12 mouse cellular contexts compared by ENCODE assay signal in the genomic region with DNA sequence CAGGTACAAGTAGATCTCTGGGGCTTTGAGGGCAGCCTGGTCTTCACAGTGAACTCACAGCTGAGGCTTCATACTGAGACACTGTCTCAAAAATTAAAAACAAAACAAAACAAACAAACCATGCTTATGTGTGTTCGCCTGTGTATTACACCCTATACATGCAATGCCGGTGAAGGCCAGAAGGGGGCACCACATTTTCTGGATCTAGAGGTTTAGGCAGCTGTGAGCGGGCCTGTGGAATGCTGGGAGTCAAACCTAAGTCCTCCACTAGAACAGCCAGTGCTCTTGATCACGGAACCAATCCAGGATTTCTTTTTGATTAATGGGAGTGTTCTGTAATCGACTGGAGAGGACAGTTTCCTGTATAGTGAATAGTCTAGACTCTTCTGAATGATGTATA. TPM values are rescaled to one million over a fixed set of nuclear protein-coding genes. Genes with fewer than 3 reads are reported as not detected.
DNase-seq lines count a peak whose midpoint lies in the region; ATAC-seq and TF ChIP-seq lines count a peak whose summit lies in the region.
"Had no signal": no experiment of that assay in that cellular context is flagged by ENCODE, and none has a peak within 500 bp of the region (broad histone marks: within the 10 kb centered on the region; RNA-seq: fewer than 3 reads in every experiment).

No protein-coding gene starts in this region.

- no peak for ATAC-seq in heart, postnatal 0 days (ENCODE audit: insufficient read depth, low read depth)
- no peak for ATAC-seq in heart, embryonic 11.5 days (replicated peaks; ENCODE audit: insufficient number of reproducible peaks, low FRiP score, low TSS enrichment)
- no peak for ATAC-seq in limb, embryonic 11.5 days (ENCODE audit: insufficient number of reproducible peaks, low FRiP score, low TSS enrichment, low read depth)

- no peak overlapping the region for H3K4me3 ChIP-seq in heart, postnatal 0 days (ENCODE audit: low read depth, low read length)
- no peak overlapping the region for H3K4me3 ChIP-seq in heart, embryonic 11.5 days (ENCODE audit: low read depth, low read length)
- H3K4me3 ChIP-seq in limb, embryonic 11.5 days (ENCODE audit: low read depth, low read length) = no peak overlapping the region
- H3K4me3 ChIP-seq: hindbrain, embryonic 12.5 days had no signal

- no peaks in the 10 kb centered on the region for H3K4me1 ChIP-seq in heart, postnatal 0 days (ENCODE audit: control insufficient read depth, insufficient read depth)
- H3K4me1 ChIP-seq in heart, embryonic 11.5 days (ENCODE audit: control insufficient read depth, insufficient read depth, low read length) = no peaks in the 10 kb centered on the region
- H3K4me1 ChIP-seq in limb, embryonic 11.5 days (ENCODE audit: control insufficient read depth, insufficient read depth, low read length) = no peaks in the 10 kb centered on the region

- no peaks in the 10 kb centered on the region for H3K27me3 ChIP-seq in heart, postnatal 0 days (ENCODE audit: control insufficient read depth, insufficient read depth, low read length)
- no peaks in the 10 kb centered on the region; the same call in 1 of the 2 replicates for H3K27me3 ChIP-seq in heart, embryonic 11.5 days (ENCODE audit: control insufficient read depth, insufficient read depth, low read length)
- H3K27me3 ChIP-seq in limb, embryonic 11.5 days (ENCODE audit: control insufficient read depth, insufficient read depth, low read length) = no peaks in the 10 kb centered on the region
- H3K27me3 ChIP-seq: hindbrain, embryonic 12.5 days had no signal

- H3K9ac ChIP-seq in heart, postnatal 0 days (replicated peaks; ENCODE audit: low read depth, low read length) = no peak overlapping the region
- H3K9ac ChIP-seq in heart, embryonic 11.5 days (ENCODE audit: low read depth, low read length) = no peak overlapping the region
- H3K9ac ChIP-seq in limb, embryonic 11.5 days (ENCODE audit: low read length) = no peak overlapping the region
- H3K9ac ChIP-seq: hindbrain, embryonic 12.5 days had no signal

- no peak overlapping the region for H3K27ac ChIP-seq in heart, postnatal 0 days (ENCODE audit: low read depth)
- no peak overlapping the region for H3K27ac ChIP-seq in heart, embryonic 11.5 days (ENCODE audit: low read depth, low read length)
- H3K27ac ChIP-seq in limb, embryonic 11.5 days (replicated peaks; ENCODE audit: low read depth, low read length) = no peak overlapping the region
- H3K27ac ChIP-seq: hindbrain, embryonic 12.5 days; macrophage had no signal

- no peak for TF ChIP-seq EP300 in heart, postnatal 0 days (IDR thresholded peaks at IDR 0.05; ENCODE audit: low read depth)

- H3K36me3 ChIP-seq in heart, postnatal 0 days (replicated peaks; ENCODE audit: control insufficient read depth, insufficient read depth, low read length) = no peaks in the 10 kb centered on the region
- no peaks in the 10 kb centered on the region for H3K36me3 ChIP-seq in heart, embryonic 11.5 days (ENCODE audit: control insufficient read depth, insufficient read depth, low read length)
- no peaks in the 10 kb centered on the region for H3K36me3 ChIP-seq in limb, embryonic 11.5 days (ENCODE audit: control insufficient read depth, insufficient read depth, low read length)
- H3K36me3 ChIP-seq: hindbrain, embryonic 12.5 days had no signal

- TF ChIP-seq CTCF in heart, postnatal 0 days (IDR thresholded peaks at IDR 0.05; ENCODE audit: low read depth) = peak; percentile 38

- H3K9me3 ChIP-seq in heart, postnatal 0 days (replicated peaks; ENCODE audit: control insufficient read depth, low read length) = no peaks in the 10 kb centered on the region
- H3K9me3 ChIP-seq in heart, embryonic 11.5 days (replicated peaks; ENCODE audit: control insufficient read depth, low read length) = no peaks in the 10 kb centered on the region; the same call in 1 of the 2 replicates
- H3K9me3 ChIP-seq in limb, embryonic 11.5 days (ENCODE audit: control insufficient read depth, low read length) = no peaks in the 10 kb centered on the region
- H3K9me3 ChIP-seq: hindbrain, embryonic 12.5 days had no signal

- no peak for DNase-seq in heart, postnatal 0 days (ENCODE audit: low spot score)
- peak; percentile 39 for DNase-seq in thymus, postnatal 14 days
- no peak for DNase-seq in thymus, postnatal 25 days
- peak; percentile 58 for DNase-seq in limb, embryonic 11.5 days (ENCODE audit: low spot score)
- no peak for DNase-seq in cerebellum, postnatal 4 days (ENCODE audit: low spot score in 2 of 2)
- no peak for DNase-seq in gastrocnemius, postnatal 36 days
- DNase-seq in kidney, postnatal 36 days = no peak
- DNase-seq: cerebellum, postnatal 25 days; right cerebral cortex, postnatal 25 days had no signal

- H3K4me2 ChIP-seq in heart, postnatal 0 days (ENCODE audit: low read depth, low read length) = no peak overlapping the region
- H3K4me2 ChIP-seq in heart, embryonic 11.5 days = no peak overlapping the region
- H3K4me2 ChIP-seq in limb, embryonic 11.5 days (ENCODE audit: low read depth, severe bottlenecking) = no peak overlapping the region
- H3K4me2 ChIP-seq: hindbrain, embryonic 12.5 days had no signal

- WGBS in heart, postnatal 0 days = 48% methylated on average over 5 of the region's 5 CpGs
- 46% methylated on average over 5 of the region's 5 CpGs for WGBS in heart, embryonic 11.5 days (ENCODE audit: insufficient replicate concordance)
- 56% methylated on average over 5 of the region's 5 CpGs for WGBS in limb, embryonic 11.5 days

- intact Hi-C loops in gastrocnemius, postnatal 36 days (cut with DNase I) = no loop called here

RNA-seq across cellular contexts. Expression of a gene that starts 11.6 kb away (rescaled TPM):
- total RNA-seq in heart, postnatal 0 days (2014; rRNA removed; ENCODE audit: low replicate concordance) = 2.0 and 3.5 TPM in 2 replicates
- 0.36 and 0.53 TPM in 2 replicates for polyA plus RNA-seq in heart, postnatal 0 days (2015; fragmentation: Nextera tagmentation; extraction: Ambion mirVana)
- polyA plus RNA-seq in heart, embryonic 11.5 days (2014; fragmentation: Nextera tagmentation; extraction: Ambion mirVana) = 0.11 and 0.29 TPM in 2 replicates
- 0.69 and 0.72 TPM in 2 replicates for polyA plus RNA-seq in limb, embryonic 11.5 days (2014; fragmentation: Nextera tagmentation; extraction: Ambion mirVana)
- total RNA-seq in gastrocnemius, postnatal 36 days (2021) = under 1 TPM in 1 of 2 experiments, not detected in 1; 0.30 TPM

RNA-seq across cellular contexts. Expression of a gene that starts 11.7 kb away (rescaled TPM):
- total RNA-seq in heart, postnatal 0 days (2014; rRNA removed; ENCODE audit: low replicate concordance) = 120 and 152 TPM in 2 replicates
- 322 and 333 TPM in 2 replicates for polyA plus RNA-seq in heart, postnatal 0 days (2015; fragmentation: Nextera tagmentation; extraction: Ambion mirVana)
- polyA plus RNA-seq in heart, embryonic 11.5 days (2014; fragmentation: Nextera tagmentation; extraction: Ambion mirVana) = 360 and 371 TPM in 2 replicates
- polyA plus RNA-seq in limb, embryonic 11.5 days (2014; fragmentation: Nextera tagmentation; extraction: Ambion mirVana) = 486 and 501 TPM in 2 replicates
- total RNA-seq in gastrocnemius, postnatal 36 days (2021) = 100 to 1,000 TPM; 795 to 846 TPM

Comparison
In these comparisons a context has a peak if more than half of its experiments do, and no peak if none do; other contexts are left out.
1. DNase-seq: peak in thymus, postnatal 14 days (single experiment) and limb, embryonic 11.5 days (single experiment); none in heart, postnatal 0 days (single experiment), thymus, postnatal 25 days (single experiment), cerebellum, postnatal 4 days (0 of 2), gastrocnemius, postnatal 36 days (0 of 2) and kidney, postnatal 36 days (0 of 2).